Mouse (Mus musculus) kidney, postnatal 14 days (tissue): Measurements from ENCODE around the gene Ppp3ca.

Source experiments
- DNase-seq: peaks from one replicate; pipeline ENCODE4 v3.0.0; 2022; ENCODE audit warnings: mixed read lengths

Ppp3ca gene

GRCm38 (mm10) chr3:136725311-136726156, 55.6 kb downstream of the Ppp3ca start:
- DNase-seq, result peak; percentile 60

GRCm38 (mm10) chr3:136727877-136728276, 58.0 kb downstream of the Ppp3ca start:
- no peak for DNase-seq

GRCm38 (mm10) chr3:136729978-136730377, 60.1 kb downstream of the Ppp3ca start:
- DNase-seq, result no peak

DNA sequence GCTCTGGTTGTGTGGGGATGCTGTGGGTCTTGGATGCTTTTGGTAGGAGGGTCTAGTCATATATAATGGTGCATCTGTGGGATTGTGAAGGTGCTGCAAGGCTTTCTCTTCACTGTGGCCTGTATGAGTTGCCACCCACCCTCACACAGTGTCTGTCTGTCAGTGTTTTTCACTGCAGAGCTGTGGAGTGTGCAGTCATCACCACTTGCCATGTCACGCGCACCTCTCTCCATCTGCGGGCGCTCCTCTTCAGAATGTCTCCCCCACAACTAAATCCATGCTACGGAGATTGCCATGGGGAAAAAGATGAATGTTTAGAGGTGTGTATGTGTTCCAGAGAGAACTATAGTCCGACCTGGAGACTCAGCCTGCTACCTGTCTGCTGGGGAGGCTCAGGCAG, 61.7 kb downstream of the Ppp3ca start:
- no peak for DNase-seq

DNA sequence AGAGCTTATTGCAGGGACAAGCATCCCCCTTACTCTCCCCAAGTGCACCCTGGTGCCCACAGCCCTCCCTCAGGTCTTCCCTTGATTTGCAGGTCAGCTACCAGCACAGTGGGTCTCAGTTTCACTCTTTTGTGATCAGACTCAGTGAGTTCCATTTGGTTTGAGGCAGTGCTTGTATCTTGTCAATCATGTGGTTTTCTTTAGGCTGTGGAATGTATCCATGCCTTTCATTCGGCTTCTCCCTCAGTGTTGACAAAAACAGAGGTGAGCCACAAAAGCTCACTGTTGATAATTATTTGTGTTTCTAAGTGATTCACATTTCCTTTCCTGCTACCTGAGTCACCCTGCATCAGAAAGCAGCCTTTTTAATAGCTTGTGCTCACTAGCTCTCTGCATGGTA, 66.1 kb downstream of the Ppp3ca start:
- no peak for DNase-seq

DNA sequence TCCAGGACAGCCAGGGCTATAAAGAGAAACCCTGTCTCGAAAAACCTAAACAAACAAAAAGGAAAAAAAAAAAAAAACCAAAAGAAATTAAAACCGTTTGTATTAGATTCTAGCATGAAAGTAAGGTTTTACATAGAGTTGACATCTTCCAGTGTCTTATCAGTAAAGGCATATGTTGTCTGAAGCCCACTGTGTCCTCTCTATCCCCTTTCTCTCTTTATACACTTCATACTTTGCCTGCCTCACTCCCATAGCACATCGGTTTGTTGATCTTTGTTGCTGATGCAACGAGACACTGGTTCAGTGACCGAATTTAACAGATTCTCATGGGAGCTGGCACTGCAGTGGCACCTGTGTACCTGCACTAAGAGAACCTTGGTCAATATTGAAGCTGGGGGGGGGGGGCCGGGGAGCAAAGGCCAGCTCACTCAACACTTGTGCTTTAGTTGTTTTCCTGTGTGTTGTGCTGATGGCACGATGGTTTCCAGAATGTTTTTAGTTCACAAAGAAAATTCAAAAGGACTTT, 66.9 kb downstream of the Ppp3ca start:
- DNase-seq, result no peak

- no peak for DNase-seq
Measured at GRCm38 (mm10) chr3:136738474-136738873, 68.5 kb downstream of the Ppp3ca start.

GRCm38 (mm10) chr3:136738914-136739313, 69.0 kb downstream of the Ppp3ca start:
- DNase-seq, result no peak

- DNase-seq, result no peak
Measured at GRCm38 (mm10) chr3:136741659-136742058, 71.7 kb downstream of the Ppp3ca start.

GRCm38 (mm10) chr3:136742258-136743057, 72.5 kb downstream of the Ppp3ca start:
- no peak for DNase-seq

DNA sequence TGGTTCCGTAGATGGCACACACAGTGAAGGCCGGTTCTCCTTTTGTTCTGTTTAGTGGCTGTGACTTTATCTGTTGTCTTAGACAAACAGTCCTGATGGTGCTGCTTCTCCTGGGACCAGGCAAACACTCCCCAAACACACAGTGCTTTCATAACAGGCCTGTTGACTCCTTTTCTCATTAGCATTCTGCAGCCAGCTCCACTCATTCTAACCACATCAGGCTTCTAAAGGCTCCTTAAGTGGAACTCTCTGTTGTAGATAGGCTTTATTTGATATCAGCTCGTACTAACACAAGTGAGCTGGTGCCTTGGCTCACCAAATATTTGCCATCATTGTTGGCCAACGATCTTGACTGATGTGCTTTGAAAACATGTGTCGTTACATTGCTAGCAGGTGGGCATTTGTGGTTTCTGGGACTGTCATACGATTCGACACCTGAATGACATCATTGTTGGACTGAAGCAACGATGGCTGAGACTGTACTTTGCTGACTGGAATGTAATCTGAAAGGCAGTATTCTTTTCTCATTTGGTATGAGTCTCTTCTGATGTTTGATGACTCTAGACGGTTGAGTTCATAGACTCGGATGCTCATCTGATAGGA, 74.5 kb downstream of the Ppp3ca start:
- DNase-seq, result no peak

- DNase-seq, result no peak
Measured at GRCm38 (mm10) chr3:136745456-136745855, 75.5 kb downstream of the Ppp3ca start.

GRCm38 (mm10) chr3:136748761-136749476, 79.0 kb downstream of the Ppp3ca start:
- no peak for DNase-seq

GRCm38 (mm10) chr3:136749477-136749797, 79.5 kb downstream of the Ppp3ca start:
- DNase-seq, result no peak

- no peak for DNase-seq
Measured at GRCm38 (mm10) chr3:136749951-136750350, 80.0 kb downstream of the Ppp3ca start.

DNA sequence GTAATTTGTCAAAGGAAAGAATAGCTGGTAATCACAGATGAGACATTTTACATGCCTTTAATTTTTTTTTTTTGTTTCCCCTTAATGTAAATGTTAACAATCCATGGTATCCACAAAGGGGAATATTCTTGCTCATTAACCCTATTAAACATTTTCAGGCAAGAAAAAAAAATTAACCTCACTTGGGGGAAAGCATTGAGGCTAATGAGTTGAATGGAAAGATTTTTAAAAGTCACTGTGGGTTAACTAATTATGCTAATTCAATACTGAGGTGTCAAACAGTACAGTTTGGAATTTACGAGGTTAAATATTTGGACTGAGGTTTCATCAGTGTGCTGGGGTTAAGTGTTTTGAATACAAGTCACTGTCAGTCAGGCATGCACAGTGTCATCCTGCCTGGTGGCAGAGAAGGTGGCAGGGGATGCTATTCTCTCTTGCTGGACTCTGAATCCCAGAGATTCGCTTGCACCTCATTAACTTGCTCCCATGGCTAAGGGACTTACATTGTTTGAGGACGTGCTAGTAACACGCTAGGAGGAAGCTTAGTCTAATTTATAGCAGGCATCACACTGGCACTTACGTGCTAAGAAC, 82.3 kb downstream of the Ppp3ca start:
- DNase-seq, result no peak

GRCm38 (mm10) chr3:136756137-136756536, 86.2 kb downstream of the Ppp3ca start:
- DNase-seq, result no peak

DNA sequence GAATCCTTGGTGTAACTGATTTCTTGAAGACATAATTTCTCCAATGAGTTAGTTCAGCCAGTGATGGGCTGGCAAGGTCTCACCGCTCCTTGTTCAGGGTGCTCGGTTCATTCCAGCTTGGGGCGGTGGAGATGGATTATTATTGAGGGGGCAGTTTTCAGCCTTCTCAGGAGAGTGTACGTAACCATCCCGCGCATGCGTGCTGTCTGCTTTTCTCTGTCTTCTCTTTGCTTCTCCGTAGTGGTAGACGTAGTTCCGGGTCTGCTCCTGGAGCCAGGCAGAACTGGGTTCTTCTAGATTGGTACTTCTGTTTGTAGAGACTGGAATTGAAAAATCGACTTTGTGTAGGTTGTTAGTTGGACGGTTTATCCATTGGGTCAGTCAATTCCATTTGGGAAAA, 89.5 kb downstream of the Ppp3ca start:
- DNase-seq, result no peak

- DNase-seq, result no peak
Measured at GRCm38 (mm10) chr3:136761292-136761978, 91.5 kb downstream of the Ppp3ca start.

DNA sequence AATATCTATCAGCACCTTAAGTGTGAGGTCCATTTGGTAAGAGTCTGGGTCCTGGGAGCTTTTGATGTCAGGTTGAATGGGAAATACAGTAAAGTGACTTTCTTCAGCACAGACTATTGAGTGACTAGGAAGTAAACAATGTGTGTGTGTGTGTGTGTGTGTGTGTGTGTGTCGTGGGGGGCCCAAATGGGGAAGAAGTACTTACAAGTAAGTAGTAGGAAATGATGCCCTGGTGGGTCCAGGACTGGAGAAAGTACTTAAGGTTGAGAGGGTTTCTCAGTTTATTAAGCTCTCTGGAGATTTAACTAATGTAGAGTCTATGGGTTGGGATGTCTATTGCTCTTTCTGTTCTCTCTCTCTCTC, 92.0 kb downstream of the Ppp3ca start:
- no peak for DNase-seq

- DNase-seq, result no peak
Measured at GRCm38 (mm10) chr3:136763717-136764270, 93.9 kb downstream of the Ppp3ca start.

- no peak for DNase-seq
Measured at GRCm38 (mm10) chr3:136765569-136765968, 95.6 kb downstream of the Ppp3ca start.
